Mouse (Mus musculus) stomach, embryonic 16.5 days (tissue): ENCODE measurements around the gene Sfrp2. TPM values are rescaled to one million over a fixed set of nuclear protein-coding genes. Genes with fewer than 3 reads are reported as not detected.
A peak's percentile ranks its signal among the peaks of the same experiment; 100 is the strongest.

ENCODE experiments used
- ATAC-seq: fragments of 200-750 bp; cut with Nextera tagmentation; 2 replicates; pipeline ENCODE4 v1.8.0; 2017; ENCODE audit warnings: moderate number of reproducible peaks, moderate TSS enrichment; ENCODE audit not compliant: insufficient read depth, low FRiP score
- H3K27ac ChIP-seq: fragments of 300-500 bp; sonication (generic); 2 replicates; pipeline ENCODE4 v1.5.1; 2014; ENCODE audit warnings: low read length
- H3K27me3 ChIP-seq: fragments of 300-500 bp; sonication (generic); 2 replicates; pipeline ENCODE4 v1.6.1; 2014; ENCODE audit warnings: low read length, control low read depth, mixed read lengths; ENCODE audit not compliant: control insufficient read depth, insufficient read depth
- H3K36me3 ChIP-seq: fragments of 300-500 bp; sonication (generic); 2 replicates; pipeline ENCODE4 v1.6.1; 2014; ENCODE audit warnings: low read length; ENCODE audit not compliant: control insufficient read depth, insufficient read depth
- H3K4me1 ChIP-seq: fragments of 300-500 bp; sonication (generic); 2 replicates; pipeline ENCODE4 v1.6.1; 2014; ENCODE audit warnings: low read length, control low read depth, mixed read lengths; ENCODE audit not compliant: control insufficient read depth, insufficient read depth
- H3K4me2 ChIP-seq: fragments of 300-500 bp; sonication (generic); 2 replicates; pipeline ENCODE4 v1.6.1; 2014; ENCODE audit warnings: low read depth, low read length, mixed read lengths
- H3K4me3 ChIP-seq: fragments of 300-500 bp; sonication (generic); replicated peaks from 2 replicates; pipeline ENCODE4 v1.5.1; 2014; ENCODE audit warnings: mild to moderate bottlenecking, low read length
- H3K9ac ChIP-seq: fragments of 300-500 bp; sonication (generic); 2 replicates; pipeline ENCODE4 v1.6.1; 2014; ENCODE audit warnings: low read length
- H3K9me3 ChIP-seq: fragments of 300-500 bp; sonication (generic); replicated peaks from 2 replicates; pipeline ENCODE4 v1.6.1; 2016; ENCODE audit warnings: low read length, control low read depth; ENCODE audit not compliant: control insufficient read depth
- WGBS: fragments of 180-500 bp; shearing (Covaris S2); extraction: QIAGEN DNeasy Blood & Tissue Kit; methylation state at CpG from one replicate; pipeline ENCODE4 v1.1.7; 2014; 5-methylcytosine and 5-hydroxymethylcytosine counted together
- polyA plus RNA-seq: library from polyadenylated mRNA; unstranded; fragments of >200 nt; fragmentation: Nextera tagmentation; extraction: Ambion mirVana; gene quantifications from 2 replicates; pipeline ENCODE4 v1.2.1, GENCODE M21; 2015

Gene Sfrp2
- polyA plus RNA-seq, 1 experiment from 2014 or later = 137 TPM

- no peak for ATAC-seq
- WGBS = 81% methylated on average over 12 of the region's 12 CpGs
- H3K4me2 ChIP-seq = no peak overlapping the region
- no peak overlapping the region for H3K4me3 ChIP-seq
- no peaks in the 10 kb centered on the region for H3K36me3 ChIP-seq
- no peak overlapping the region for H3K9ac ChIP-seq
- H3K4me1 ChIP-seq = peaks cover 3% of the 10 kb centered on the region
- no peaks in the 10 kb centered on the region for H3K27me3 ChIP-seq
- H3K9me3 ChIP-seq = no peaks in the 10 kb centered on the region
- no peak overlapping the region for H3K27ac ChIP-seq
Measured at GRCm38 (mm10) chr3:83808483-83808882, 42.4 kb downstream of the Sfrp2 start.

GRCm38 (mm10) chr3:83811987-83812386, 45.9 kb downstream of the Sfrp2 start:
- Histone ChIP-seq H3K9me3 (no peaks in the 10 kb centered on the region), H3K4me1 (peaks cover 3% of the 10 kb centered on the region), H3K9ac (no peak overlapping the region), H3K4me3 (no peak overlapping the region), H3K36me3 (no peaks in the 10 kb centered on the region), H3K27me3 (no peaks in the 10 kb centered on the region), H3K4me2 (no peak overlapping the region), H3K27ac (peak overlapping the region; percentile 47; the same call in 1 of the 2 replicates)
- WGBS = 61% methylated on average over 7 of the region's 7 CpGs
- ATAC-seq = no peak

- H3K4me3 ChIP-seq = no peak overlapping the region
- ATAC-seq = no peak
- H3K27ac ChIP-seq = no peak overlapping the region
- no peaks in the 10 kb centered on the region for H3K9me3 ChIP-seq
- H3K9ac ChIP-seq = no peak overlapping the region
- no peaks in the 10 kb centered on the region for H3K27me3 ChIP-seq
- peaks cover 3% of the 10 kb centered on the region for H3K4me1 ChIP-seq
- no peaks in the 10 kb centered on the region for H3K36me3 ChIP-seq
- no peak overlapping the region for H3K4me2 ChIP-seq
Measured at GRCm38 (mm10) chr3:83812863-83813262, 46.7 kb downstream of the Sfrp2 start.

- Histone ChIP-seq H3K9ac (no peak overlapping the region), H3K27me3 (no peaks in the 10 kb centered on the region), H3K27ac (no peak overlapping the region), H3K36me3 (no peaks in the 10 kb centered on the region), H3K4me1 (peaks cover 3% of the 10 kb centered on the region), H3K4me2 (no peak overlapping the region), H3K4me3 (no peak overlapping the region), H3K9me3 (no peaks in the 10 kb centered on the region)
- WGBS = 81% methylated on average over 4 of the region's 4 CpGs
- no peak for ATAC-seq
Measured at GRCm38 (mm10) chr3:83816372-83816925, 50.3 kb downstream of the Sfrp2 start.

- WGBS = 98% methylated on average over 4 of the region's 4 CpGs
- no peak overlapping the region for H3K27ac ChIP-seq
- H3K27me3 ChIP-seq = no peaks in the 10 kb centered on the region
- no peak for ATAC-seq
- no peaks in the 10 kb centered on the region for H3K9me3 ChIP-seq
- H3K9ac ChIP-seq = no peak overlapping the region
- H3K4me2 ChIP-seq = no peak overlapping the region
- H3K36me3 ChIP-seq = no peaks in the 10 kb centered on the region
- peaks cover 8% of the 10 kb centered on the region for H3K4me1 ChIP-seq
- H3K4me3 ChIP-seq = no peak overlapping the region
Measured at GRCm38 (mm10) chr3:83823774-83824173, 57.7 kb downstream of the Sfrp2 start.

Other genes with a start within 250 kb of the Sfrp2 start
- gene Tlr2, start 75.4 kb downstream of the Sfrp2 start, polyA plus RNA-seq = 5.9 and 6.3 TPM in 2 replicates